Mouse (Mus musculus) spleen, adult 2 months (tissue): Measurements from ENCODE around the gene Noa1.

Experiments
- CTCF ChIP-seq: fragments of 200-500 bp; IDR thresholded peaks from 2 replicates; pipeline ENCODE4 v1.5.1; 2011; ENCODE audit warnings: mild to moderate bottlenecking, inconsistent platforms; ENCODE audit not compliant: insufficient read depth, insufficient read length, insufficient replicate concordance; ENCODE audit errors: extremely low read depth
- POLR2A ChIP-seq: fragments of 200-500 bp; IDR thresholded peaks from 2 replicates; pipeline ENCODE4 v1.6.1; 2011; ENCODE audit warnings: low read depth, low read length, inconsistent platforms

DNA sequence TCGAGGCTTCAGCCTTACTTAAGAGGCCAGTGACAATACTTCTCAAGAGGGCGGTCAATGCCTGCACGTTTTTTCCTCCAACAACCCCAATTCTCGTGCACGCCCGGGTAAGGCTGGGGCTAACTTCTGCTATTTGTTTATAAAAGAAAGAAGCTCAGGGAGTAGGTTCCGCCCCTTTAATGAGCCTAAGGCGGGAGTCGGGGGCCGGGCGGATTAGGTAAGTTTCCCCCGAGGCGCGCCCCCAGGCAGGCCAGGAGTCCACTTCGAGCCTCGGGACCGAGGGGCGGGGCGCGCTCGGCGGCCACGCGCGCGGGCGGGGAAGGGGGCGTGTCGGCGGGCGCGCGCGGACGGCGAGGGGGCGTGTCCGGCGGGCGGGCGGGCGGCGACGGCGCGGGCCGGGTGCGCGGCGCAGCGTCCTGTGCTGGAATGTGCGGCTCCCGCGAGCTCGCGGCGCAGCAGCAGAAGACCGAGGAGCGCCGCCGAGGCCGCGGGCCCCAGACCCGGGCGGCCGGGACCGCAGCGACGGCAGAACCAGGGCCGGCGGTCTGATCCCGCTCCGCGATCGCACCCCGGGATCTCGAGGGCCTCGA, 44.7 kb downstream of the Noa1 start, which contains the start of gene Rest:
- TF ChIP-seq CTCF (no peak), POLR2A (peak; percentile 34)
